Mouse (Mus musculus) hindbrain, postnatal 0 days (tissue): ENCODE measurements around the gene Stk32c. TPM values are rescaled to one million over a fixed set of nuclear protein-coding genes. Genes with fewer than 3 reads are reported as not detected.

Source experiments
- ATAC-seq: fragments of 200-750 bp; cut with Nextera tagmentation; 2 replicates; pipeline ENCODE4 v1.8.0; 2017; ENCODE audit warnings: mild to moderate bottlenecking, moderate TSS enrichment, moderate library complexity
- DNase-seq: peaks from one replicate; pipeline ENCODE4 v3.0.0-alpha.2; 2015; ENCODE audit warnings: low spot score
- H3K27ac ChIP-seq: fragments of 300-500 bp; sonication (generic); 2 replicates; pipeline ENCODE4 v1.5.1; 2014; ENCODE audit warnings: mild to moderate bottlenecking
- H3K27me3 ChIP-seq: fragments of 300-500 bp; sonication (generic); 2 replicates; pipeline ENCODE4 v1.6.1; 2014; ENCODE audit warnings: low read length, mixed read lengths; ENCODE audit not compliant: insufficient read depth
- H3K36me3 ChIP-seq: fragments of 300-500 bp; sonication (generic); 2 replicates; pipeline ENCODE4 v1.6.1; 2014; ENCODE audit warnings: low read length, mixed read lengths; ENCODE audit not compliant: insufficient read depth
- H3K4me1 ChIP-seq: fragments of 300-500 bp; sonication (generic); 2 replicates; pipeline ENCODE4 v1.6.1; 2014; ENCODE audit warnings: antibody characterized with exemption, low read length, mixed read lengths; ENCODE audit not compliant: insufficient read depth
- H3K4me2 ChIP-seq: fragments of 300-500 bp; sonication (generic); 2 replicates; pipeline ENCODE4 v1.6.1; 2014; ENCODE audit warnings: low read depth, mild to moderate bottlenecking, low read length, moderate library complexity, mixed read lengths
- H3K4me3 ChIP-seq: fragments of 300-500 bp; sonication (generic); 2 replicates; pipeline ENCODE4 v1.5.1; 2014; ENCODE audit warnings: low read length
- H3K9ac ChIP-seq: fragments of 300-500 bp; sonication (generic); replicated peaks from 2 replicates; pipeline ENCODE4 v1.6.1; 2014; ENCODE audit warnings: mild to moderate bottlenecking, low read length, moderate library complexity, mixed read lengths
- H3K9me3 ChIP-seq: fragments of 300-500 bp; sonication (generic); 2 replicates; pipeline ENCODE4 v1.6.1; 2016; ENCODE audit warnings: low read length, mixed read lengths
- CTCF ChIP-seq: IDR thresholded peaks from 2 replicates; pipeline ENCODE4 v1.5.1; 2016; ENCODE audit warnings: antibody characterized with exemption, control low read depth, low read depth
- WGBS: fragments of 180-500 bp; shearing (Covaris S2); extraction: QIAGEN DNeasy Blood & Tissue Kit; methylation state at CpG from one replicate; pipeline ENCODE4 v1.1.7; 2014; 5-methylcytosine and 5-hydroxymethylcytosine counted together
- polyA plus RNA-seq: library from polyadenylated mRNA; unstranded; fragments of >200 nt; fragmentation: Nextera tagmentation; extraction: Ambion mirVana; gene quantifications from 2 replicates; pipeline ENCODE4 v1.2.1, GENCODE M21; 2015
- total RNA-seq: library from RNA; depleted of rRNA; stranded (reverse); fragments of >200 nt; gene quantifications from 2 replicates; pipeline ENCODE4 v1.2.3, GENCODE M21; 2014

The Stk32c gene
- total and polyA plus RNA-seq, 2 experiments from 2014 or later: 2.0 to 24.7 TPM

DNA sequence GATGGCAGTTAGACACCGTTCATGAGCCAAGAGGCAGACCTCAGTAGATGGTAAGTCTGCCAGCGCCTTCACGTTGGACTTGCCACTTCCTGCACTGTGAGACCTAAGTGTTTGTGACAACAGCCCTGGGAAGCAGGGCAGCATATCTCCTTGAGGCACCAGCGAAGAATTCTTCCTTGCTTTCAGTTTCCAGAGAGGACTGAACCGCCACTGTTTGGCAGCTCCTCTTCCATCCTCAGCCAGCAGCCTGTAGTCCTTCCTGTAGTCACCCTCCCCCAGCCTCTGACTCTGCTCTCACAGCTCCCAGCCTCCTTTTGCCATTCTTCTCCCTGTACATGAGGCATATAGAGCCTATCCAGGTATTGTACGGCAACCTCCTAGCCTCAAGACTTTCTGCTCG lies 60.2 kb downstream of the Stk32c start:
- Histone ChIP-seq H3K4me3 (no peak overlapping the region), H3K4me1 (peaks cover 20% of the 10 kb centered on the region), H3K9ac (no peak overlapping the region), H3K27me3 (no peaks in the 10 kb centered on the region), H3K27ac (no peak overlapping the region), H3K36me3 (no peaks in the 10 kb centered on the region), H3K9me3 (no peaks in the 10 kb centered on the region), H3K4me2 (no peak overlapping the region)
- 71% methylated on average over 7 of the region's 7 CpGs for WGBS
- no peak for TF ChIP-seq CTCF
- ATAC-seq: no peak
- no peak for DNase-seq

DNA sequence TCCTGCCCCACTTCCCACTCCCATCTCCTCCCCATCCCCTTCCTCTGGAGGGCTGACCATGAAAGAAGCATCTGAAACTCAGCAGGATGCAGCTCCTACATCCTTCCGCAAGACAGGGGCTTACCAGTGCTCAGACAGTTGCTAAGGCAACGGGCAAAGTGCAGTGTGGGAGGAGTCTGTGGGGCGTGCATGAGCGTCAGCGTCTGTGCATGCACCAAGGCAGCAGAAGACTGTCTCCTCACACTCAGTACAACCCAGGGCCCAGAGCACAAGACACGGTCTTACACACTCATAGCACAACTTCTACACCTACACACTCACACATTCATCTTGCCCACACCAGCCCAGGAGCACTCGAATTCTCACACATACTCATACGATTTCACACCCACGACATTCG lies 62.0 kb downstream of the Stk32c start:
- no peaks in the 10 kb centered on the region for H3K9me3 ChIP-seq
- H3K27me3 ChIP-seq: no peaks in the 10 kb centered on the region
- 27% methylated on average over 10 of the region's 10 CpGs for WGBS
- DNase-seq (peak; percentile 82), ATAC-seq (peak; percentile 88)
- H3K4me3 ChIP-seq: no peak overlapping the region
- H3K27ac ChIP-seq: peak overlapping the region; percentile 41; the same call in 1 of the 2 replicates
- H3K4me2 ChIP-seq: peak overlapping the region; percentile 38
- H3K4me1 ChIP-seq: peaks cover 29% of the 10 kb centered on the region
- H3K9ac ChIP-seq: no peak overlapping the region
- TF ChIP-seq CTCF: no peak
- no peaks in the 10 kb centered on the region for H3K36me3 ChIP-seq

DNA sequence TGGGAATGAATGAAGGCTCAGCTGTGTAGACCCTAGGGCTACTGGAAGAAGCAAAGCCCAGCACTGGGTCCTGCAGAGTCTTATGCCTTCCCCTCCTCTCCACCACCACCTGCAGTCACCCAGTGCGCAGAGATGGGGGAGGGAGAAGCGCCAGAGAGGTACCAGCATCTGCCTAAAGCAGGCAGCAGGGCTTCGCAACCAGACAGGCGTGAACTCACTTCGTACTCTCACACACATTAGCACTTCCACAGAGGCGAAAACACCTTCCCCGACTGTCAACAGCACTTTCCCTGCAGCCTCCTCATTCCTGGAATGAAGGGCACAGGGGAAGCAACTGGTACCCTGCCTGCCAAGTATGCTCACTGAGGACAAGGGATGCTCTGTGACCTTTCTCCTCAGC lies 63.7 kb downstream of the Stk32c start:
- 41% methylated on average over 7 of the region's 7 CpGs for WGBS
- DNase-seq: no peak
- no peak for ATAC-seq
- H3K9me3 ChIP-seq: no peaks in the 10 kb centered on the region
- TF ChIP-seq CTCF: no peak
- H3K9ac ChIP-seq: no peak overlapping the region
- H3K27ac ChIP-seq: no peak overlapping the region
- no peaks in the 10 kb centered on the region for H3K27me3 ChIP-seq
- no peaks in the 10 kb centered on the region for H3K36me3 ChIP-seq
- H3K4me2 ChIP-seq: no peak overlapping the region
- H3K4me3 ChIP-seq: no peak overlapping the region
- peaks cover 30% of the 10 kb centered on the region for H3K4me1 ChIP-seq

DNA sequence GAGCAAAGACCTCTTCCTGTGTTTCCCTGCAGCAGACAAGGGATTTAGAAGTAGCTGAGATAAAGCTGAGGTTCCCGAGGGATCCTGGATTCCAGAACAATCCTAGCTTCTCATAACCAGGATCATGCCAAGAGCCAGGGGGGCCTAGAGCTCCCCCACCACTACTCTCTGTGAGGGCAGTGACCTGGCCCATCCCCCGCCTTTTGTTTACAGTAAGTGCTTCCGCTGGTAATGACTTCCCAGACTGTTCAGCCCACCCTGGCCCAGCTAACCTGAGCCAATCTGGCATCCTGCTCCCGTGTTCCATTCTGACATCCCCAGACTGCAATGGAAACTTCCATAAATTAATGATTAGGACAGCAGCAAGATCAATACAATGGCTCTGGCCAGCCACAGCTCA lies 65.7 kb downstream of the Stk32c start:
- H3K27me3 ChIP-seq: no peaks in the 10 kb centered on the region
- no peaks in the 10 kb centered on the region for H3K9me3 ChIP-seq
- H3K4me2 ChIP-seq: no peak overlapping the region
- WGBS: 42% methylated on average over 4 of the region's 4 CpGs
- DNase-seq: no peak
- no peak overlapping the region for H3K4me3 ChIP-seq
- H3K4me1 ChIP-seq: peaks cover 30% of the 10 kb centered on the region
- ATAC-seq: no peak
- no peak overlapping the region for H3K9ac ChIP-seq
- TF ChIP-seq CTCF: no peak
- H3K27ac ChIP-seq: no peak overlapping the region
- H3K36me3 ChIP-seq: no peaks in the 10 kb centered on the region

DNA sequence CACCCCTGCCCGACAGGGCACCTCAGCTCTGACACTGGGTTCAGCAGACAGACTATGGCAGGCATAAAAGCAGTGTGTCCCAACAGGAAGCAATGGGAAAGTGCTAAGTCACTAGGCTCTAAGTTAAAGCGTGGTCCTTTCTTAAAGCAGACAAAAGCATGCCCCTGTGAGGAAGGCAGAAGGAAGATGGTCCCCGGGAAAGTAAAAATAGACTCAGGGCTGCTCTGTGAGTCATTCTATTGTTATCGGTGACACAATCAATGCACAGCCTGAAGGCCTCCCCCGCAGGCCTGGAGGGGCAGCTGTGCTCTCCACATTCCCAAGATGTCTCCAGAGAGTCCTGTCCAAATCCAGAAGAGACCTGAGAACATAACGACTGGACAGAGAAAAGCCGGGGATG lies 67.2 kb downstream of the Stk32c start:
- no peak for TF ChIP-seq CTCF
- ATAC-seq (no peak), DNase-seq (no peak)

DNA sequence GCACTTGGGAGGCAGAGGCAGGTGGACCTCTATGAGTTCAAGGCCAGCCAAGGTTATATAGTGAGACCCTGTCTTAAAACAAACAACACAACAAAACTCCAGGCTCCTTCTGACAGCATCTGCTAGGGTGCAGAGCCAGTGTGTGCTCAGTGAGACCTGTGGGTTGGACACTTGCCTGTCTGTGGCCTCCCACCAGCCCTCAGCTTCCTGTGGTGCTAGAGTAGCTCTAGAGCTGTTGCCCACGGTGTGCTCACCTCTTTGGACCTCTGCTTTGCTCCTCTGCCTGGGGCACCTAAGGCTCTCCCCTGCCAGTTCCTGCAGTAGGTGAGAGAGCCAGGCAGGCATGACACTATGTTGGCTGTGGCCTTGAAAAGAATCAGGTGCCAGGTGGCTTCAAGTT lies 69.3 kb downstream of the Stk32c start:
- no peak for DNase-seq
- no peak overlapping the region for H3K4me3 ChIP-seq
- no peak for TF ChIP-seq CTCF
- 77% methylated on average over 1 of the region's 1 CpGs for WGBS
- no peaks in the 10 kb centered on the region for H3K27me3 ChIP-seq
- H3K27ac ChIP-seq: no peak overlapping the region
- no peaks in the 10 kb centered on the region for H3K36me3 ChIP-seq
- peaks cover 12% of the 10 kb centered on the region; the same call in 1 of the 2 replicates for H3K4me1 ChIP-seq
- ATAC-seq: no peak
- H3K9me3 ChIP-seq: no peaks in the 10 kb centered on the region
- no peak overlapping the region for H3K4me2 ChIP-seq
- no peak overlapping the region for H3K9ac ChIP-seq

More for the DNA sequence above, 67.2 kb downstream of the Stk32c start:
- Histone ChIP-seq H3K9ac (no peak overlapping the region), H3K27ac (no peak overlapping the region), H3K9me3 (no peaks in the 10 kb centered on the region), H3K4me2 (no peak overlapping the region), H3K4me1 (peaks cover 23% of the 10 kb centered on the region), H3K36me3 (no peaks in the 10 kb centered on the region), H3K27me3 (no peaks in the 10 kb centered on the region), H3K4me3 (no peak overlapping the region)
- WGBS: 21% methylated on average over 7 of the region's 7 CpGs

DNA sequence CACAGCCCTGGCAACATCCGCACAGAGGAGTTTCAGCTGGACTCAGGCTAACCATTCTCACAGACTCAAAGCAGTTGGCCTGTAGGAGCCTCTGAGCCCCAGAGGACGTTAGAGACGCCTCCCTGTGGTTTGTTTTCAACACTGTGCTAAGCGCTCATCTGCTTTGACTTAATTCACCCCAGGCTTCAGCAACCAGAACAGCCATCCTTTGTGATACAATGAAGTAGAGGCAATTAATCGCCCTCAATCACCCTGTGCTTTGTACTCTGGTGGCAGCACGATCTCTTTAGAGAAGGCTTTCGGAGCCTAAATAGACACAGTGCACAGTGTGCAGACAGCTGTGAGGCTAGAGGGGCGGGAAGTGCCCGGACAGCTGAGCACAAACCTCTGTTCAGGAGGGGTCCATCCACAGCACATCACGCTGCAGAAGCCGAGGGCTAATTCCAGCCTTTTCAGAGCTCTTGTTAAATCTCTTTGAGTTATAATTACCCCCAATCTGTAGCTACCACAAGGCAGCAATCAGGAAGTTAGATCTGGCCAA lies 73.1 kb downstream of the Stk32c start:
- ATAC-seq (peak; percentile 78), DNase-seq (peak; percentile 68)
- H3K4me2 ChIP-seq: no peak overlapping the region

More for the DNA sequence above, 73.1 kb downstream of the Stk32c start:
- Histone ChIP-seq H3K27me3 (no peaks in the 10 kb centered on the region), H3K27ac (0 out of 2 replicates have a peak overlapping the region, but pooled peaks have one; percentile 11), H3K36me3 (no peaks in the 10 kb centered on the region), H3K9me3 (no peaks in the 10 kb centered on the region), H3K9ac (peak overlapping the region; percentile 9; the same call in 1 of the 2 replicates), H3K4me1 (peaks cover 11% of the 10 kb centered on the region; the same call in 1 of the 2 replicates), H3K4me3 (no peak overlapping the region)
- TF ChIP-seq CTCF: peak; percentile 42; the same call in 1 of the 2 replicates
- WGBS: 13% methylated on average over 11 of the region's 11 CpGs
